Comparison of ENCODE assay signal across 9 mouse cellular contexts in genomic region chr11:114736913-114737624, GRCm38 (mm10). TPM values are rescaled to one million over a fixed set of nuclear protein-coding genes. Genes with fewer than 3 reads are reported as not detected.
DNase-seq lines count a peak whose midpoint lies in the region; ATAC-seq and TF ChIP-seq lines count a peak whose summit lies in the region.
"Had no signal": no experiment of that assay in that cellular context is flagged by ENCODE, and none has a peak within 500 bp of the region (broad histone marks: within the 10 kb centered on the region; RNA-seq: fewer than 3 reads in every experiment).

No protein-coding gene starts in this region.

- H3K9me3 ChIP-seq in CH12.LX (replicated peaks; ENCODE audit: low read length), result no peaks in the 10 kb centered on the region
- H3K9me3 ChIP-seq in kidney, embryonic 15.5 days (replicated peaks), result no peaks in the 10 kb centered on the region
- H3K9me3 ChIP-seq: limb, embryonic 12.5 days had no signal

- 34% methylated on average over 11 of the region's 11 CpGs for WGBS in kidney, embryonic 15.5 days
- WGBS in small intestine, adult 2 months, result 34% methylated on average over 11 of the region's 11 CpGs

- intact Hi-C loops in gastrocnemius, adult 2 months (cut with DNase I), result no loop called here

- no peaks in the 10 kb centered on the region for H3K36me3 ChIP-seq in CH12.LX (replicated peaks in 1 of 2; ENCODE audit: control insufficient read depth in 1 of 2, insufficient read depth in 1 of 2, low read length in 1 of 2)
- no peaks in the 10 kb centered on the region for H3K36me3 ChIP-seq in kidney, embryonic 15.5 days
- H3K36me3 ChIP-seq in small intestine, adult 2 months (ENCODE audit: control insufficient read depth, insufficient read depth, low read length), result no peaks in the 10 kb centered on the region
- H3K36me3 ChIP-seq: limb, embryonic 12.5 days had no signal

- H3K27me3 ChIP-seq in CH12.LX (replicated peaks), result peaks cover 22% of the 10 kb centered on the region
- H3K27me3 ChIP-seq in kidney, embryonic 15.5 days, result 0 out of 2 replicates have a peak, but pooled peaks cover 4% of the 10 kb centered on the region
- H3K27me3 ChIP-seq in small intestine, adult 2 months (ENCODE audit: control insufficient read depth, insufficient read depth, low read length), result no peaks in the 10 kb centered on the region
- H3K27me3 ChIP-seq: limb, embryonic 12.5 days had no signal

- TF ChIP-seq POLR2A in CH12.LX (IDR thresholded peaks at IDR 0.05; ENCODE audit: low read depth, low read length), result no peak
- no peak for TF ChIP-seq POLR2A in small intestine, adult 2 months (IDR thresholded peaks at IDR 0.05; ENCODE audit: low read depth, low read length)

- in situ Hi-C loops in CH12.LX (cut with MboI; ENCODE audit: low pct_ligation_motif_present, low pct_unique_long_range_greater_than_20kb, low sequenced_read_pairs), result loop anchor here (5.0 kb wide), 1 partner anchor 140 kb away; no protein-coding TSS in a partner anchor

- dilution Hi-C loops in CH12.LX (cut with MboI; ENCODE audit: extremely low pct_ligation_motif_present, extremely low pct_unique_long_range_greater_than_20kb, low sequenced_read_pairs), result no loop called here

- peaks cover 18 to 23% of the 10 kb centered on the region in 2 experiments for H3K4me1 ChIP-seq in CH12.LX (ENCODE audit: control insufficient read depth in 1 of 2, insufficient read depth in 2 of 2)
- peaks cover 37% of the 10 kb centered on the region for H3K4me1 ChIP-seq in kidney, embryonic 15.5 days
- no peaks in the 10 kb centered on the region for H3K4me1 ChIP-seq in small intestine, adult 2 months (ENCODE audit: control insufficient read depth, insufficient read depth, insufficient read length, low read length)

- peak; percentile 63 for TF ChIP-seq RAD21 in CH12.LX (IDR thresholded peaks at IDR 0.05; ENCODE audit: low read depth, low read length)

- no peak overlapping the region; the same call in 1 of the 2 replicates for H3K4me2 ChIP-seq in CH12.LX (ENCODE audit: insufficient read depth, low read depth, poor library complexity, severe bottlenecking)
- 0 out of 2 replicates have a peak overlapping the region, but pooled peaks have one; percentile 21 for H3K4me2 ChIP-seq in kidney, embryonic 15.5 days
- H3K4me2 ChIP-seq: limb, embryonic 12.5 days had no signal

- no peak overlapping the region for H3K9ac ChIP-seq in CH12.LX (ENCODE audit: insufficient read depth, low read depth)
- no peak overlapping the region for H3K9ac ChIP-seq in kidney, embryonic 15.5 days
- H3K9ac ChIP-seq: limb, embryonic 12.5 days had no signal

- DNase-seq in cerebellum, adult 18-20 months, result peak; percentile 75 to 78
- DNase-seq in cerebellum, adult 11-12 months, result no peak
- DNase-seq in CH12.LX (ENCODE audit: extremely low read depth), result peak; percentile 51
- DNase-seq in cerebellum, adult 9-10 months, result peak; percentile 78
- DNase-seq in gastrocnemius, adult 2 months, result peak; percentile 56
- peak; percentile 59 for DNase-seq in lung, postnatal 14 days

- no peak overlapping the region for H3K4me3 ChIP-seq in CH12.LX (replicated peaks in 1 of 3; ENCODE audit: low read depth in 2 of 3, low read length in 2 of 3, poor library complexity in 1 of 3)
- H3K4me3 ChIP-seq in gastrocnemius, adult 2 months, result peak overlapping the region; percentile 59
- no peak overlapping the region for H3K4me3 ChIP-seq in kidney, embryonic 15.5 days (replicated peaks)
- peak overlapping the region; percentile 19; the same call in 1 of the 2 replicates for H3K4me3 ChIP-seq in small intestine, adult 2 months (ENCODE audit: low read depth, low read length)
- H3K4me3 ChIP-seq: limb, embryonic 12.5 days had no signal

- TF ChIP-seq EP300 in CH12.LX (IDR thresholded peaks at IDR 0.05; ENCODE audit: low read length), result no peak

- H3K79me2 ChIP-seq in CH12.LX (replicated peaks; ENCODE audit: control insufficient read depth, extremely low read depth, insufficient read depth, poor library complexity, severe bottlenecking), result no peaks in the 10 kb centered on the region

- H3K27ac ChIP-seq in CH12.LX (ENCODE audit: insufficient read depth, low read depth), result no peak overlapping the region
- H3K27ac ChIP-seq in gastrocnemius, adult 2 months, result peak overlapping the region; percentile 67
- no peak overlapping the region for H3K27ac ChIP-seq in kidney, embryonic 15.5 days
- H3K27ac ChIP-seq in small intestine, adult 2 months (ENCODE audit: insufficient read depth, low read depth, low read length), result no peak overlapping the region
- H3K27ac ChIP-seq: limb, embryonic 12.5 days had no signal

- ATAC-seq in kidney, embryonic 15.5 days (replicated peaks; ENCODE audit: low FRiP score), result no peak

- peak; percentile 74 to 76 for TF ChIP-seq CTCF in CH12.LX (conservative IDR thresholded peaks at IDR 0.05 in 1 of 2, IDR thresholded peaks at IDR 0.05 in 1 of 2; ENCODE audit: low read depth in 2 of 2, low read length in 2 of 2)
- peak; percentile 71 for TF ChIP-seq CTCF in gastrocnemius, adult 2 months (IDR thresholded peaks at IDR 0.05)
- peak; percentile 50; the same call in 1 of the 2 replicates for TF ChIP-seq CTCF in small intestine, adult 2 months (IDR thresholded peaks at IDR 0.05; ENCODE audit: extremely low read depth, insufficient read length, insufficient replicate concordance, low read depth, low read length)

TF ChIP-seq in CH12.LX, 34 proteins besides CTCF, POLR2A, EP300 and RAD21:
- peak; percentile 56 for TF ChIP-seq SMC3 (IDR thresholded peaks at IDR 0.05; ENCODE audit: low read depth, low read length)
- TF ChIP-seq E2F4 (IDR thresholded peaks at IDR 0.05; ENCODE audit: insufficient replicate concordance, low read depth, low read length), result no peak

RNA-seq across cellular contexts. Expression of gene Dnaic2, which starts 9.9 kb away (rescaled TPM):
- total RNA-seq in CH12.LX (2012; rRNA removed), result 0.17 and 0.59 TPM in 2 replicates
- total RNA-seq in CH12.LX (2014; rRNA removed), result 0.93 and 1.2 TPM in 2 replicates
- 0.45 and 0.83 TPM in 2 replicates for polyA plus RNA-seq in CH12.LX (2012; ENCODE audit: insufficient read length, low read depth)
- under 1 TPM; 0.08 to 0.14 TPM for total RNA-seq in gastrocnemius, adult 2 months (2021)
- 0.41 and 0.56 TPM in 2 replicates for polyA plus RNA-seq in kidney, embryonic 15.5 days (2015; fragmentation: Nextera tagmentation; extraction: Ambion mirVana)
- 0.30 and 0.56 TPM in 2 replicates for polyA plus RNA-seq in small intestine, adult 2 months (2012; rRNA removed)

RNA-seq across cellular contexts. Expression of gene Kif19a, which starts 28.1 kb away (rescaled TPM):
- 5.8 and 8.2 TPM in 2 replicates for total RNA-seq in CH12.LX (2012; rRNA removed)
- total RNA-seq in CH12.LX (2014; rRNA removed), result 0.66 and 1.9 TPM in 2 replicates
- 0.68 and 1.4 TPM in 2 replicates for polyA plus RNA-seq in CH12.LX (2012; ENCODE audit: insufficient read length, low read depth)
- under 1 TPM; 0.54 to 0.56 TPM for total RNA-seq in gastrocnemius, adult 2 months (2021)
- polyA plus RNA-seq in kidney, embryonic 15.5 days (2015; fragmentation: Nextera tagmentation; extraction: Ambion mirVana), result 0.09 TPM in 2 replicates
- 1.7 and 2.0 TPM in 2 replicates for polyA plus RNA-seq in small intestine, adult 2 months (2012; rRNA removed)
- polyA plus RNA-seq: limb, embryonic 12.5 days had no signal

RNA-seq across cellular contexts. Expression of gene Btbd17, which starts 58.7 kb away (rescaled TPM):
- total RNA-seq in CH12.LX (2012; rRNA removed), result not detected in 2 replicates
- total RNA-seq in CH12.LX (2014; rRNA removed), result not detected in 2 replicates
- not detected in 2 replicates for polyA plus RNA-seq in CH12.LX (2012; ENCODE audit: insufficient read length, low read depth)
- total RNA-seq in gastrocnemius, adult 2 months (2021), result not detected
- polyA plus RNA-seq in kidney, embryonic 15.5 days (2015; fragmentation: Nextera tagmentation; extraction: Ambion mirVana), result 1.0 and 1.5 TPM in 2 replicates
- 0.44 and 0.52 TPM in 2 replicates for polyA plus RNA-seq in small intestine, adult 2 months (2012; rRNA removed)

Comparison
In these comparisons a context has a peak if more than half of its experiments do, and no peak if none do; other contexts are left out.
1. H3K4me3 ChIP-seq: peak in gastrocnemius, adult 2 months (single experiment) and small intestine, adult 2 months (single experiment); none in CH12.LX (0 of 3) and kidney, embryonic 15.5 days (single experiment).
2. Peak in every context shown above with its lines, with median percentiles within 50 percentile points of each other: CTCF ChIP-seq.